Mouse (Mus musculus) liver, adult 2 months (tissue): ENCODE data around the gene Syp.

Experiments used
- CTCF ChIP-seq: fragments of 200-500 bp; IDR thresholded peaks from 2 replicates; pipeline ENCODE4 v1.5.1; 2011; ENCODE audit warnings: low read depth, low read length, control low read depth
- POLR2A ChIP-seq: fragments of 200-500 bp; IDR thresholded peaks from 2 replicates; pipeline ENCODE4 v1.6.1; 2011; ENCODE audit warnings: low read length, control low read depth; ENCODE audit not compliant: insufficient read depth; ENCODE audit errors: extremely low read depth

GRCm38 (mm10) chrX:7632560-7632959, 5.7 kb upstream of the Syp start:
- TF ChIP-seq CTCF (no peak), POLR2A (no peak)
